10 mouse cellular contexts compared by ENCODE assay signal in genomic region chr13:15543888-15544640, GRCm38 (mm10).
A peak's percentile ranks its signal among the peaks of the same experiment; 100 is the strongest.
DNase-seq lines count a peak whose midpoint lies in the region; ATAC-seq and TF ChIP-seq lines count a peak whose summit lies in the region.
"Had no signal": no experiment of that assay in that cellular context is flagged by ENCODE, and none has a peak within 500 bp of the region (broad histone marks: within the 10 kb centered on the region; RNA-seq: fewer than 3 reads in every experiment).

No protein-coding gene starts in this region.

- no peak overlapping the region for H3K9ac ChIP-seq in lung, postnatal 0 days (replicated peaks; ENCODE audit: low read depth)
- no peak overlapping the region for H3K9ac ChIP-seq in forebrain, embryonic 12.5 days
- H3K9ac ChIP-seq in limb, embryonic 11.5 days (ENCODE audit: low read length), result no peak overlapping the region
- H3K9ac ChIP-seq in neural tube, embryonic 14.5 days (replicated peaks; ENCODE audit: low read depth, low read length), result no peak overlapping the region
- H3K9ac ChIP-seq: liver, embryonic 15.5 days had no signal

- no peak for TF ChIP-seq CTCF in lung, postnatal 0 days (IDR thresholded peaks at IDR 0.05)

- WGBS in lung, postnatal 0 days, result 52% methylated on average over 7 of the region's 7 CpGs
- 5% methylated on average over 7 of the region's 7 CpGs for whole genome bisulfite sequencing in forebrain, embryonic 12.5 days
- 22% methylated on average over 7 of the region's 7 CpGs for WGBS in limb, embryonic 11.5 days
- 9% methylated on average over 7 of the region's 7 CpGs for WGBS in neural tube, embryonic 14.5 days

- peaks cover 4% of the 10 kb centered on the region; the same call in 1 of the 2 replicates for H3K4me1 ChIP-seq in lung, postnatal 0 days (ENCODE audit: insufficient read depth, low read depth, low read length)
- H3K4me1 ChIP-seq in forebrain, embryonic 12.5 days, result peaks cover 93% of the 10 kb centered on the region
- H3K4me1 ChIP-seq in limb, embryonic 11.5 days (ENCODE audit: control insufficient read depth, insufficient read depth, low read length), result peaks cover 67% of the 10 kb centered on the region
- peaks cover 6% of the 10 kb centered on the region; the same call in 1 of the 2 replicates for H3K4me1 ChIP-seq in neural tube, embryonic 14.5 days (ENCODE audit: control insufficient read depth, insufficient read depth, low read length)
- H3K4me1 ChIP-seq: liver, embryonic 15.5 days had no signal

- no peak overlapping the region for H3K4me2 ChIP-seq in lung, postnatal 0 days (replicated peaks; ENCODE audit: low read depth, low read length)
- peak overlapping the region; percentile 42 for H3K4me2 ChIP-seq in forebrain, embryonic 12.5 days
- H3K4me2 ChIP-seq in limb, embryonic 11.5 days (ENCODE audit: low read depth, severe bottlenecking), result no peak overlapping the region
- no peak overlapping the region for H3K4me2 ChIP-seq in neural tube, embryonic 14.5 days (ENCODE audit: low read depth, low read length)
- H3K4me2 ChIP-seq: liver, embryonic 15.5 days had no signal

- H3K9me3 ChIP-seq in lung, postnatal 0 days (ENCODE audit: low read length), result no peaks in the 10 kb centered on the region
- H3K9me3 ChIP-seq in forebrain, embryonic 12.5 days, result no peaks in the 10 kb centered on the region
- no peaks in the 10 kb centered on the region for H3K9me3 ChIP-seq in limb, embryonic 11.5 days (ENCODE audit: control insufficient read depth, low read length)
- no peaks in the 10 kb centered on the region for H3K9me3 ChIP-seq in neural tube, embryonic 14.5 days (ENCODE audit: control insufficient read depth, low read length)
- H3K9me3 ChIP-seq: liver, embryonic 15.5 days had no signal

- DNase-seq in lung, postnatal 0 days (ENCODE audit: low spot score), result peak; percentile 77
- DNase-seq in lung, postnatal 14 days, result no peak
- DNase-seq in limb, embryonic 11.5 days (ENCODE audit: low spot score), result peak; percentile 37
- DNase-seq in thymus, postnatal 14 days, result no peak
- DNase-seq: thymus, adult 2 months had no signal

- peak; percentile 84 for ATAC-seq in lung, postnatal 0 days
- peak; percentile 88 for ATAC-seq in forebrain, embryonic 12.5 days (ENCODE audit: low FRiP score)
- ATAC-seq in limb, embryonic 11.5 days (ENCODE audit: insufficient number of reproducible peaks, low FRiP score, low TSS enrichment, low read depth), result peak; percentile 46
- ATAC-seq in neural tube, embryonic 14.5 days (ENCODE audit: low read depth), result peak; percentile 65
- no peak for ATAC-seq in CD4-positive, CD25-positive, alpha-beta regulatory T cell, adult 4 months
- no peak for ATAC-seq in megakaryocyte-erythroid progenitor cell, adult 5-6 weeks (replicated peaks; ENCODE audit: low FRiP score, low TSS enrichment, poor library complexity, severe bottlenecking)

- H3K27me3 ChIP-seq in lung, postnatal 0 days (replicated peaks; ENCODE audit: insufficient read depth, low read length), result no peaks in the 10 kb centered on the region
- H3K27me3 ChIP-seq in forebrain, embryonic 12.5 days, result no peaks in the 10 kb centered on the region
- no peaks in the 10 kb centered on the region for H3K27me3 ChIP-seq in limb, embryonic 11.5 days (ENCODE audit: control insufficient read depth, insufficient read depth, low read length)
- H3K27me3 ChIP-seq in neural tube, embryonic 14.5 days (ENCODE audit: control insufficient read depth, insufficient read depth, low read length), result no peaks in the 10 kb centered on the region
- H3K27me3 ChIP-seq: liver, embryonic 15.5 days had no signal

- no peak overlapping the region for H3K27ac ChIP-seq in lung, postnatal 0 days (ENCODE audit: low read length)
- peak overlapping the region; percentile 92 for H3K27ac ChIP-seq in forebrain, embryonic 12.5 days
- H3K27ac ChIP-seq in limb, embryonic 11.5 days (replicated peaks; ENCODE audit: low read depth, low read length), result 0 out of 2 replicates have a peak overlapping the region, but pooled peaks have one; percentile 42
- H3K27ac ChIP-seq in neural tube, embryonic 14.5 days (ENCODE audit: low read depth, low read length), result no peak overlapping the region
- H3K27ac ChIP-seq: liver, embryonic 15.5 days had no signal

- H3K4me3 ChIP-seq in lung, postnatal 0 days (ENCODE audit: low read depth, low read length), result no peak overlapping the region
- H3K4me3 ChIP-seq in forebrain, embryonic 12.5 days (replicated peaks), result no peak overlapping the region
- no peak overlapping the region for H3K4me3 ChIP-seq in limb, embryonic 11.5 days (ENCODE audit: low read depth, low read length)
- no peak overlapping the region for H3K4me3 ChIP-seq in neural tube, embryonic 14.5 days (ENCODE audit: low read depth, low read length)
- H3K4me3 ChIP-seq: liver, embryonic 15.5 days had no signal

- no peaks in the 10 kb centered on the region for H3K36me3 ChIP-seq in lung, postnatal 0 days (ENCODE audit: insufficient read depth, low read length)
- H3K36me3 ChIP-seq in forebrain, embryonic 12.5 days (replicated peaks), result peaks cover 5% of the 10 kb centered on the region; the same call in 1 of the 2 replicates
- H3K36me3 ChIP-seq in limb, embryonic 11.5 days (ENCODE audit: control insufficient read depth, insufficient read depth, low read length), result no peaks in the 10 kb centered on the region; the same call in 1 of the 2 replicates
- H3K36me3 ChIP-seq in neural tube, embryonic 14.5 days (ENCODE audit: control insufficient read depth, insufficient read depth, low read length), result no peaks in the 10 kb centered on the region
- H3K36me3 ChIP-seq: liver, embryonic 15.5 days had no signal

- TF ChIP-seq EP300 in lung, postnatal 0 days (IDR thresholded peaks at IDR 0.05), result peak; percentile 65; the same call in 1 of the 2 replicates

Comparison
In these comparisons a context has a peak if more than half of its experiments do, and no peak if none do; other contexts are left out.
1. DNase-seq: peak in lung, postnatal 0 days (single experiment) and limb, embryonic 11.5 days (single experiment); none in lung, postnatal 14 days (single experiment) and thymus, postnatal 14 days (single experiment).
2. ATAC-seq: peak in lung, postnatal 0 days (single experiment), forebrain, embryonic 12.5 days (single experiment), limb, embryonic 11.5 days (single experiment) and neural tube, embryonic 14.5 days (single experiment); none in CD4-positive, CD25-positive, alpha-beta regulatory T cell, adult 4 months (single experiment) and megakaryocyte-erythroid progenitor cell, adult 5-6 weeks (single experiment).
3. H3K27ac ChIP-seq: peak in forebrain, embryonic 12.5 days (single experiment) and limb, embryonic 11.5 days (single experiment); none in lung, postnatal 0 days (single experiment) and neural tube, embryonic 14.5 days (single experiment).